Mouse (Mus musculus): ENCODE measurements at regions not wholly inside any gene's neighbourhood (a gene's known extent, or its start where the extent isn't known, plus 50 kb on each side); places are given as distances from the start of the nearest gene placed in this dataset.

DNA sequence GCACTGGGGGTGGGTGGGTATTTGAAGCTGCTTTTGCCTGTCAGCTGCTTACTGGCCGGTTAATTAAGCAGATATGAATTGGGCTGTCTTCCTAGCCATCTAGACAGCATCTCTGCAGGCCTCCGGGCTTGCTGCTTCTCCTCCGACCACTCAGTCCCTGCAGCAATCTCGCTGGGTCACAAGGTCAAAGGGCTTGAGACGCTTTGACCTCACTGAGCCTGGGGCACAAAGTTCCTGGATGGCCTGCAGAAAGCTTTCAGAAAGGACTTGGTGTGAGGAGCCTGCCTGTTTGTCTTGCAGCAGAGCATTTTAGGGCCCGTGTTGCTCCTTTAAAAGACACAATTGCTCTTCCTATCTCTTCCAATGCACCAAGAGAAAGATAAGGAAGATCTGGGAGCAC lies 83.7 kb upstream of the Ppp2r5a start:
- Histone ChIP-seq H3K27ac (ENCODE audit: control insufficient read depth, insufficient read depth, low read length) (no peak overlapping the region), H3K4me3 (ENCODE audit: control insufficient read depth, insufficient read depth, low read length) (no peak overlapping the region), H3K4me1 (replicated peaks; ENCODE audit: control insufficient read depth, insufficient read depth, low read length) (0 out of 2 replicates have a peak, but pooled peaks cover 2% of the 10 kb centered on the region), H3K27me3 (ENCODE audit: control insufficient read depth, insufficient read depth, low read length) (no peaks in the 10 kb centered on the region), H3K36me3 (ENCODE audit: control insufficient read depth, insufficient read depth, low read length) (no peaks in the 10 kb centered on the region)
- DNase-seq, result no peak
- WGBS, result 91% methylated on average over 6 of the region's 6 CpGs
- TF ChIP-seq CTCF (IDR thresholded peaks at IDR 0.05; ENCODE audit: borderline replicate concordance, control insufficient read depth, extremely low read depth, insufficient read depth, low read length, poor library complexity), result no peak

DNA sequence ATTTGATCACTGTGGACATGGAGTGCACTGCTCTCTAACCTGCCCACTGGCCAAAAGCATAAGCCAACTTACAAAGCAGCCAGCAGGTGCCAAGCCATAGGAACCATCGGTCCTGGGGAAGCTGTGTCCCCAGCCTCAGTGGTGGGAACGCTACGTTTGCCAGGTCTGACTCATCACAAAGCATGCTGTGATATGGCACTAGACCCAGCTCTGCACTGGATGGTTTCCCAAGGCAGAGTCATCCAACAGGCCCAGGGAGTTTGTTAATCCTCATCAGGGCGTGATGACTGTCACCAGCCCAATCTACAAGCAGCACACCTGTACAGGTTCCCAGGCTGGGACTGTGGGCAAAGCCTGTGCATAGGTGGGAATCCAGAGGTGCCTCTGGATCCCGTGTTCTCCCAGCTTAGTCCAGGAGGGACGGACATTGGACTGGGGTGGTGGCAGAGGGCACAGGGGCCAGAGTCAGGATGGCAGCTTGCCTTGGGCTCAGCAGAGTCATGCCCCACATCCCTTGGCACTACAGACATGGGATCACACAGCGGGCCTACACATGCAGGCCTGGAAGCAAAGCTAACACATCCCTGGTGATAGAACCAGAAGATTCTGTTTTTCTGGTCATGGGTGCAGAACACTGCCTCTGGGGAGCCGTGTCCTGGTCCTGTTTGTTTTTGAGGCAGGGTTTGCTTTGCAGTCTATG lies 81.8 kb upstream of the Ppp2r5a start:
- Histone ChIP-seq H3K36me3 (ENCODE audit: control insufficient read depth, insufficient read depth, low read length) (no peaks in the 10 kb centered on the region), H3K27me3 (ENCODE audit: control insufficient read depth, insufficient read depth, low read length) (no peaks in the 10 kb centered on the region), H3K27ac (ENCODE audit: control insufficient read depth, insufficient read depth, low read length) (no peak overlapping the region), H3K4me3 (ENCODE audit: control insufficient read depth, insufficient read depth, low read length) (no peak overlapping the region), H3K4me1 (replicated peaks; ENCODE audit: control insufficient read depth, insufficient read depth, low read length) (peaks cover 15% of the 10 kb centered on the region)
- DNase-seq, result no peak
- WGBS, result 96% methylated on average over 8 of the region's 8 CpGs
- TF ChIP-seq CTCF (IDR thresholded peaks at IDR 0.05; ENCODE audit: borderline replicate concordance, control insufficient read depth, extremely low read depth, insufficient read depth, low read length, poor library complexity) (no peak), POLR2A (IDR thresholded peaks at IDR 0.05; ENCODE audit: control insufficient read depth, extremely low read depth, insufficient read depth, low read length, poor library complexity) (no peak)

DNA sequence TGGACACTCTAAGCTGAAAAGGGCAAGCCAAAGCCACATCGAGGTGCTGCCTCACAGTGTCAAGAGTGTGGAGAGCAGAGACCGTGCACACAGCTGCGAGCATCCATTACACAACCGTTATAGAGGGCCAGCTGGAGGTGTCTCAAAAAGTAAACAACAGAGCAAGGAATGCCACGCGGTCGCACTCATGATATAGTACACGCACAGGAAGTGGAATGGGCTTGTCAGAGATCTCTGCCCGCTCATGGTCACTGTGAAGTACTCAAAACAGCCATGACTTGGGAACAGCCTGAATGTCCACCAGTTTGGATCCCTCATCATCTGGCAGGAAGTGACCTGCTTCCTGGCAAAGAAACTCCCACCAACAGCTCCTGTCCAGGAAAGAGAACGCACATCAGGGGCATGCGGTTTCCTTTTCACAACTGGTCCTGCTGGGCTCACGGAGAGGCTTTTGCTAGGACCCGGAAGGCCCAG lies 76.9 kb upstream of the Ppp2r5a start:
- H3K4me3 ChIP-seq (ENCODE audit: control insufficient read depth, insufficient read depth, low read length), result peak overlapping the region; percentile 8
- H3K27ac ChIP-seq (ENCODE audit: control insufficient read depth, insufficient read depth, low read length), result peak overlapping the region; percentile 74
- H3K4me1 ChIP-seq (replicated peaks; ENCODE audit: control insufficient read depth, insufficient read depth, low read length), result peaks cover 16% of the 10 kb centered on the region
- peak; percentile 48 for DNase-seq
- H3K27me3 ChIP-seq (ENCODE audit: control insufficient read depth, insufficient read depth, low read length), result no peaks in the 10 kb centered on the region
- H3K36me3 ChIP-seq (ENCODE audit: control insufficient read depth, insufficient read depth, low read length), result no peaks in the 10 kb centered on the region
- WGBS, result 7% methylated on average over 13 of the region's 13 CpGs
- TF ChIP-seq CTCF (IDR thresholded peaks at IDR 0.05; ENCODE audit: borderline replicate concordance, control insufficient read depth, extremely low read depth, insufficient read depth, low read length, poor library complexity) (no peak), POLR2A (IDR thresholded peaks at IDR 0.05; ENCODE audit: control insufficient read depth, extremely low read depth, insufficient read depth, low read length, poor library complexity) (no peak)

DNA sequence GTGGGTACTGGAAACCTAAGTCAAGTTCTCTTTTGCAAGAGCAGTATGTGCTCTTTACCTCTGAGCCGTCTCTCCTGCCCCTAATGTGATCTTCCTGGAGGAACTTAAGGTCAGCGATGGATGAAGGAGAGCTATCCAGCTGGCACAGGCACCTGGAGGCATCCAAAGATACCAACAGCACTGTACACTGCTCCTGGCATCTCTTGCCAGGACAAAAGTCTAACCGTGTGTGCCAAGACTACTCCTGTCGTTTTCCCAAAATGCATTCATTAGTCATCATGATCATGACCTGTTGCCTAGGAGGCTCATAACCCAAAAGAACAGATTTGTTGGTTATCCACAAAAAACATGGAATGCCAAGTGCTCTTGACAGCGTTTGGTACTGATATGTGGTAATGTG lies 69.5 kb upstream of the Ppp2r5a start:
- WGBS, result 92% methylated on average over 5 of the region's 5 CpGs
- no peak overlapping the region for H3K4me3 ChIP-seq (ENCODE audit: control insufficient read depth, insufficient read depth, low read length)
- no peaks in the 10 kb centered on the region for H3K4me1 ChIP-seq (replicated peaks; ENCODE audit: control insufficient read depth, insufficient read depth, low read length)
- TF ChIP-seq POLR2A (IDR thresholded peaks at IDR 0.05; ENCODE audit: control insufficient read depth, extremely low read depth, insufficient read depth, low read length, poor library complexity) (no peak), CTCF (IDR thresholded peaks at IDR 0.05; ENCODE audit: borderline replicate concordance, control insufficient read depth, extremely low read depth, insufficient read depth, low read length, poor library complexity) (no peak)
- H3K27me3 ChIP-seq (ENCODE audit: control insufficient read depth, insufficient read depth, low read length), result no peaks in the 10 kb centered on the region
- no peaks in the 10 kb centered on the region for H3K36me3 ChIP-seq (ENCODE audit: control insufficient read depth, insufficient read depth, low read length)
- no peak overlapping the region for H3K27ac ChIP-seq (ENCODE audit: control insufficient read depth, insufficient read depth, low read length)
- DNase-seq, result no peak

DNA sequence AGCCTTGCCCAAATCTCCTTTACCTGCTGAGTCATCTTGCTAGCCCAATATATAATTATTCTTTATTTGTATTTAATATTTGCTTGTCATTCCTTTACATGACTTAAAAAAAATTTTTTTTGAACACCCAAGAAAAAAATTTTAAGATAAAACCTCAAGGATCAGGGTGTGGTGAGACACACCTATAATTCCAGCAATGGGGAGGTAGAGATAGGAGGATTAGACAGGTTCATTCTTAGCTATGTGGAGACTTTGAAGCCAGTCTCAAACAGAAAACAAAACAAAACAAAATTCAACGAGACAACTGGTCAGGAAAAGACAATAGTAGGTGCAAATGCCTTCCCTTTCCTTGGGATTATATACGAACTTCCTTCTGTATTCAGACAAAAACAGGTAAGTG lies 68.4 kb upstream of the Ppp2r5a start:
- Histone ChIP-seq H3K27me3 (ENCODE audit: control insufficient read depth, insufficient read depth, low read length) (no peaks in the 10 kb centered on the region), H3K4me1 (replicated peaks; ENCODE audit: control insufficient read depth, insufficient read depth, low read length) (peaks cover 7% of the 10 kb centered on the region), H3K27ac (ENCODE audit: control insufficient read depth, insufficient read depth, low read length) (no peak overlapping the region), H3K4me3 (ENCODE audit: control insufficient read depth, insufficient read depth, low read length) (no peak overlapping the region), H3K36me3 (ENCODE audit: control insufficient read depth, insufficient read depth, low read length) (no peaks in the 10 kb centered on the region)
- WGBS, result 88% methylated on average over 2 of the region's 2 CpGs
- DNase-seq, result no peak
- TF ChIP-seq CTCF (IDR thresholded peaks at IDR 0.05; ENCODE audit: borderline replicate concordance, control insufficient read depth, extremely low read depth, insufficient read depth, low read length, poor library complexity) (no peak), POLR2A (IDR thresholded peaks at IDR 0.05; ENCODE audit: control insufficient read depth, extremely low read depth, insufficient read depth, low read length, poor library complexity) (no peak)

DNA sequence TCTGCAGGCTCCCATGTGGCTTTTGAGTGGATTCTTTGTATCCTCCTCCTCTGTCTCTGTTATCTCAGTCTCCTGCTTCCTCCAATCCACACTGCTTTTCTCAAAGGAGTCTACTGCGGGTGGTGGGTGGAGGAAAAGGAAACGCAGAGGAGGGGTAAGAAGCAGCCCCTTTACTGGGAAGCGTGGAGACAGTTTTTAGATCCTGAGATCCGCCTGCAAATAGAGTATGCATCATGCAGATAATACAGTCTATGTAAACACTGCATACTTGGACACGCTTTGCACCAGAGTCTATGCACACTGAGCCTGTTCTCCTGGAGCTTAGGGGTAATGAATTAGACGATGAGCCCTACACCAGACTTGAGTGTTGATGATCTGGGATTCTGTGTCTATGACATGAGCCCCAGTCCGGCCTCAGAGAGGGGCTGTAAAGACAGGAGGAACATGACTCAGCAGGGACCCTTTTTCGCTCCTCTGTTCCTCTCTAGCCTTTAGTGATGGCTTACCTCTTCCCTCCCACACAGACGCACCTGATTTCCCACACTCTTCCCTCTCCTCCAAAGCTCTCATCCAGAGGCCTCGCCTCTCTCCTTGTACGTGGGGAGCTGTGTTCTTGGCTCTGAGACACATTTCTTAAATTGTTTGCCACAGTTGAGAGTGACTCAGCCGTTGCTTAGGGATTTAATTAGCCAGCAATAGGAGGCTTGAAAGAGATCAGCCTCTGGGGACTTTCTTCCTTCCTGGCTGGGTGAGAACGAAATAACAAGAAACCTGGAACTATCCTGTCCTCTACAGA lies 67.3 kb upstream of the Ppp2r5a start:
- Histone ChIP-seq H3K4me1 (replicated peaks; ENCODE audit: control insufficient read depth, insufficient read depth, low read length) (peaks cover 12% of the 10 kb centered on the region), H3K27me3 (ENCODE audit: control insufficient read depth, insufficient read depth, low read length) (no peaks in the 10 kb centered on the region), H3K27ac (ENCODE audit: control insufficient read depth, insufficient read depth, low read length) (no peak overlapping the region), H3K36me3 (ENCODE audit: control insufficient read depth, insufficient read depth, low read length) (no peaks in the 10 kb centered on the region), H3K4me3 (ENCODE audit: control insufficient read depth, insufficient read depth, low read length) (no peak overlapping the region)
- TF ChIP-seq CTCF (IDR thresholded peaks at IDR 0.05; ENCODE audit: borderline replicate concordance, control insufficient read depth, extremely low read depth, insufficient read depth, low read length, poor library complexity), result no peak
- TF ChIP-seq POLR2A (IDR thresholded peaks at IDR 0.05; ENCODE audit: control insufficient read depth, extremely low read depth, insufficient read depth, low read length, poor library complexity), result no peak
- DNase-seq, result no peak
- 58% methylated on average over 13 of the region's 13 CpGs for WGBS
